8 mouse cellular contexts compared by ENCODE assay signal in the genomic region with DNA sequence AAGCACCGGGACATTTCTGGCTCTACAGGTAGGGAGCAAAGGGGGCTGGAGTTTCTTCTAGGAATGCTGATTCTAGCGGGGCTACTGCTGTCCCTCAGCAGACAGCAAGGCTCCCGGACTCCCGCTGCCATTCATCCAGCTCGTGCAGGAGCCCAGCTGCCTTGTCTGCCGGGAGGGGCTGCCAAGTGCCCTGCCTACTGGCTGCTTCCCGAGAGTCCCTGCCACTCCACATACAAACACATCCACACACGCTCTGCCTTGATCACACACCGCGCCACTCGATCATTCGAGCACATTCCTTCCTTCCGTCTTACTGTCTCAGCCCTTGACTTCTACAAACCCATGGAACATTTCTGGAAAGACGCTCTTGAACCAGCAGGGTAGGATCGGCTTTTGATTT.
DNase-seq lines count a peak whose midpoint lies in the region; ATAC-seq lines count a peak whose summit lies in the region.

No protein-coding gene starts in this region.

- H3K36me3 ChIP-seq in forebrain, embryonic 13.5 days (ENCODE audit: poor library complexity, severe bottlenecking) = no peaks in the 10 kb centered on the region
- no peaks in the 10 kb centered on the region for H3K36me3 ChIP-seq in hindbrain, embryonic 14.5 days (replicated peaks; ENCODE audit: control insufficient read depth, insufficient read depth)
- H3K36me3 ChIP-seq in midbrain, embryonic 11.5 days (ENCODE audit: control insufficient read depth, insufficient read depth, low read length) = no peaks in the 10 kb centered on the region

- H3K4me1 ChIP-seq in forebrain, embryonic 13.5 days = peaks cover 20% of the 10 kb centered on the region
- peaks cover 13% of the 10 kb centered on the region for H3K4me1 ChIP-seq in hindbrain, embryonic 14.5 days (replicated peaks; ENCODE audit: control insufficient read depth, insufficient read depth, low read length)
- H3K4me1 ChIP-seq in midbrain, embryonic 11.5 days (ENCODE audit: control insufficient read depth, insufficient read depth, low read length) = peaks cover 8% of the 10 kb centered on the region

- 4% methylated on average over 15 of the region's 15 CpGs for WGBS in forebrain, embryonic 13.5 days
- WGBS in hindbrain, embryonic 14.5 days = 3% methylated on average over 15 of the region's 15 CpGs
- WGBS in midbrain, embryonic 11.5 days = 6% methylated on average over 15 of the region's 15 CpGs

- peak; percentile 68 for ATAC-seq in forebrain, embryonic 13.5 days
- 0 out of 2 replicates have a peak, but pooled peaks have one; percentile 47 for ATAC-seq in hindbrain, embryonic 14.5 days (ENCODE audit: low FRiP score)
- peak; percentile 53; the same call in 1 of the 2 replicates for ATAC-seq in midbrain, embryonic 11.5 days (ENCODE audit: low FRiP score)

- peak; percentile 26 for DNase-seq in urinary bladder, adult 2 months (ENCODE audit: low spot score)
- no peak for DNase-seq in urinary bladder, postnatal 25 days (ENCODE audit: low spot score)
- DNase-seq in hindbrain, embryonic 14.5 days (ENCODE audit: low spot score) = no peak
- peak; percentile 17 to 31 for DNase-seq in left cerebral cortex, postnatal 14 days (ENCODE audit: low spot score in 2 of 2)
- DNase-seq in midbrain, embryonic 11.5 days (ENCODE audit: low spot score, missing footprints) = peak; percentile 89
- DNase-seq in skeletal muscle tissue, adult 2 months (ENCODE audit: low read depth, low spot score) = peak; percentile 70
- DNase-seq in thymus, postnatal 0 days (ENCODE audit: low spot score) = no peak

- H3K4me2 ChIP-seq in forebrain, embryonic 13.5 days = peak overlapping the region; percentile 64
- peak overlapping the region; percentile 54 for H3K4me2 ChIP-seq in hindbrain, embryonic 14.5 days (replicated peaks)
- H3K4me2 ChIP-seq in midbrain, embryonic 11.5 days = peak overlapping the region; percentile 44

- peak overlapping the region; percentile 32 for H3K4me3 ChIP-seq in forebrain, embryonic 13.5 days
- H3K4me3 ChIP-seq in hindbrain, embryonic 14.5 days (replicated peaks; ENCODE audit: low read length) = peak overlapping the region; percentile 24
- peak overlapping the region; percentile 23 for H3K4me3 ChIP-seq in midbrain, embryonic 11.5 days (ENCODE audit: low read depth, low read length)

- no peak overlapping the region for H3K27ac ChIP-seq in forebrain, embryonic 13.5 days
- H3K27ac ChIP-seq in hindbrain, embryonic 14.5 days = no peak overlapping the region
- H3K27ac ChIP-seq in midbrain, embryonic 11.5 days (ENCODE audit: low read depth, low read length) = no peak overlapping the region

- H3K9ac ChIP-seq in forebrain, embryonic 13.5 days = peak overlapping the region; percentile 51
- H3K9ac ChIP-seq in hindbrain, embryonic 14.5 days = peak overlapping the region; percentile 16
- 0 out of 2 replicates have a peak overlapping the region, but pooled peaks have one; percentile 9 for H3K9ac ChIP-seq in midbrain, embryonic 11.5 days (ENCODE audit: low read length)

- H3K9me3 ChIP-seq in forebrain, embryonic 13.5 days (replicated peaks) = no peaks in the 10 kb centered on the region
- H3K9me3 ChIP-seq in hindbrain, embryonic 14.5 days (ENCODE audit: control insufficient read depth, low read length) = no peaks in the 10 kb centered on the region
- no peaks in the 10 kb centered on the region for H3K9me3 ChIP-seq in midbrain, embryonic 11.5 days (ENCODE audit: control insufficient read depth, low read length)

- peaks cover 45% of the 10 kb centered on the region for H3K27me3 ChIP-seq in forebrain, embryonic 13.5 days
- peaks cover 48% of the 10 kb centered on the region for H3K27me3 ChIP-seq in hindbrain, embryonic 14.5 days (ENCODE audit: control insufficient read depth, insufficient read depth, low read length)
- H3K27me3 ChIP-seq in midbrain, embryonic 11.5 days (ENCODE audit: control insufficient read depth, insufficient read depth, low read length) = peaks cover 39% of the 10 kb centered on the region

- intact Hi-C loops in left cerebral cortex, postnatal 14 days (cut with DNase I) = no loop called here

Comparison
In these comparisons a context has a peak if more than half of its experiments do, and no peak if none do; other contexts are left out.
1. DNase-seq: peak in urinary bladder, adult 2 months (single experiment), left cerebral cortex, postnatal 14 days (2 of 2), midbrain, embryonic 11.5 days (single experiment) and skeletal muscle tissue, adult 2 months (single experiment); none in urinary bladder, postnatal 25 days (single experiment), hindbrain, embryonic 14.5 days (single experiment) and thymus, postnatal 0 days (single experiment).
2. Peak in every context shown above with its lines, with median percentiles within 50 percentile points of each other: ATAC-seq, H3K4me2 ChIP-seq, H3K4me3 ChIP-seq and H3K9ac ChIP-seq.